Mouse (Mus musculus): ENCODE measurements around the gene Sema4c. TPM values are rescaled to one million over a fixed set of nuclear protein-coding genes. Genes with fewer than 3 reads are reported as not detected.
"Not testable (repeated sequence)": the region's sequence is repeated elsewhere in the genome, so short reads cannot be mapped to it uniquely, and the experiment has no call there.

Sema4c gene
- polyA plus RNA-seq, 1 experiment: 16.8 TPM

DNA sequence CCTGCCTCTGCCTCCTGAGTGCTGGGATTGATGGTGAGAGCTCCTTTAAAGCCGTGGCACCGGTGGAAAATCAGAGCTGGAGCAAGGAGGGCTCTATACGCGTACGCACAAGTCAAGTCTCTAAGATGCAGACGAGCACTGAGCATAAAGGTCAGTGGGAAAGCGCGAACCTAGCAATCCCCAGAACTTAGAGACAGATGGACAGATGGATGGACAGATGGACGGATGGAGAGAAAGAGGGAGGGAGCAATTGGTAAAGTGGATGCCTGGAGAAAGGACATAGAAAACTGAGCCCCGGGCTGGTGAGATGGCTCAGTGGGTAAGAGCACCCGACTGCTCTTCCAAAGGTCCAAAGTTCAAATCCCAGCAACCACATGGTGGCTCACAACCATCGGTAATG, 17.3 kb downstream of the Sema4c start:
- Histone ChIP-seq H3K4me3 (ENCODE audit: control insufficient read depth, insufficient read depth, low read length) (no peak overlapping the region), H3K27me3 (ENCODE audit: control insufficient read depth, insufficient read depth, low read length) (no peaks in the 10 kb centered on the region), H3K4me1 (replicated peaks; ENCODE audit: control insufficient read depth, insufficient read depth, low read length) (peaks cover 5% of the 10 kb centered on the region), H3K27ac (ENCODE audit: control insufficient read depth, insufficient read depth, low read length) (no peak overlapping the region), H3K36me3 (ENCODE audit: control insufficient read depth, insufficient read depth, low read length) (peaks cover 17% of the 10 kb centered on the region; the same call in 1 of the 2 replicates)
- TF ChIP-seq CTCF (IDR thresholded peaks at IDR 0.05; ENCODE audit: borderline replicate concordance, control insufficient read depth, extremely low read depth, insufficient read depth, low read length, poor library complexity) (no peak), POLR2A (IDR thresholded peaks at IDR 0.05; ENCODE audit: control insufficient read depth, extremely low read depth, insufficient read depth, low read length, poor library complexity) (no peak)
- WGBS: 99% methylated on average over 12 of the region's 12 CpGs
- no peak for DNase-seq

DNA sequence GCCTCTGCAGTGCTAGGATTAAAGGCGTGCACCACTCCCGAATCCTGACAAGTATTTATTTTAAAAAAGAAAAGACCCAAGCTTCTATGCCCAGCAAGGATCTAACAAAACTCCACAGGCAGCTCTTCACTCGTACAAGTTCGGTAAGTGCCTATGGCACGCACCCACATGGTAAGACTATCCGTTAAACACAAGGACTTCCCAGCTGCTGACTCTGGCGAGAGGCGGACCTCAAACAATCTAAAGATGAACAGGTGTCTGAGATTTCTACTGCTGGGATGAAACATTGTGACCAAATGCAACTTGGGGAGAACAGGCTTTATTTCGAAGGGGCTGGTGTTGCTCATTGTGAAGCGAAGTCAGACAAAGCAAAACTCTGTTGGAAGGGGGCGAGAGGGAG, 18.0 kb downstream of the Sema4c start:
- 94% methylated on average over 11 of the region's 11 CpGs for WGBS
- Histone ChIP-seq H3K27me3 (ENCODE audit: control insufficient read depth, insufficient read depth, low read length) (no peaks in the 10 kb centered on the region), H3K36me3 (ENCODE audit: control insufficient read depth, insufficient read depth, low read length) (peaks cover 17% of the 10 kb centered on the region; the same call in 1 of the 2 replicates), H3K4me1 (replicated peaks; ENCODE audit: control insufficient read depth, insufficient read depth, low read length) (no peaks in the 10 kb centered on the region), H3K4me3 (ENCODE audit: control insufficient read depth, insufficient read depth, low read length) (no peak overlapping the region), H3K27ac (ENCODE audit: control insufficient read depth, insufficient read depth, low read length) (no peak overlapping the region)
- DNase-seq: no peak
- TF ChIP-seq CTCF (IDR thresholded peaks at IDR 0.05; ENCODE audit: borderline replicate concordance, control insufficient read depth, extremely low read depth, insufficient read depth, low read length, poor library complexity) (no peak), POLR2A (IDR thresholded peaks at IDR 0.05; ENCODE audit: control insufficient read depth, extremely low read depth, insufficient read depth, low read length, poor library complexity) (no peak)

DNA sequence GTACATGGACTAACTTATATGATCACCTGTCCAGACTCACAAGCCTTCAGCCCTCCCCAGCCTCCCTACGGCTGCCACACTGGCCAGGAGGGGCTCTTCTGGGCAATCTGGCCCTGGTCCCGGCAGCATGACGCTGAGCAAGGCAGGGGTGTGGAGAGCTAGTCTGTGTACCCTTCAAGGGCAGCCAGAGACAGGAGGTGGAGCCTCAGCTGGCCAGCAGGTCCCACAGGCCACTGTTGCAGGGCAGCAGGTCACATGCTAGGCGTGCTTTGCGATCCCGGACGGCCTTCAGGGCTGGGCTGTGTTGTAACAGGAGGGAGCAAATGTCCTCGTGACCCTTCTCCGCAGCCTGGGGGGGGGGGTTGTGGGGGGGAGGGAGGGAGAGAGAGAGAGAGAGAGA, 19.0 kb downstream of the Sema4c start, which contains the start of gene Gm42417:
Gene Gm42417, minus strand, starts transcription at position 244 of the 400 bp plus-strand sequence.
- no peak for DNase-seq
- peaks cover 17% of the 10 kb centered on the region; the same call in 1 of the 2 replicates for H3K36me3 ChIP-seq (ENCODE audit: control insufficient read depth, insufficient read depth, low read length)
- WGBS: 89% methylated on average over 9 of the region's 9 CpGs

GRCm38 (mm10) chr1:36538727-36539126, 19.4 kb downstream of the Sema4c start:
- no peak overlapping the region for H3K27ac ChIP-seq (ENCODE audit: control insufficient read depth, insufficient read depth, low read length)
- no peak for DNase-seq
- H3K4me1 ChIP-seq (replicated peaks; ENCODE audit: control insufficient read depth, insufficient read depth, low read length): peaks cover 10% of the 10 kb centered on the region
- H3K4me3 ChIP-seq (ENCODE audit: control insufficient read depth, insufficient read depth, low read length): no peak overlapping the region
- H3K27me3 ChIP-seq (ENCODE audit: control insufficient read depth, insufficient read depth, low read length): no peaks in the 10 kb centered on the region
- WGBS: 88% methylated on average over 4 of the region's 4 CpGs
- TF ChIP-seq CTCF (IDR thresholded peaks at IDR 0.05; ENCODE audit: borderline replicate concordance, control insufficient read depth, extremely low read depth, insufficient read depth, low read length, poor library complexity) (no peak), POLR2A (IDR thresholded peaks at IDR 0.05; ENCODE audit: control insufficient read depth, extremely low read depth, insufficient read depth, low read length, poor library complexity) (no peak)
- peaks cover 17% of the 10 kb centered on the region; the same call in 1 of the 2 replicates for H3K36me3 ChIP-seq (ENCODE audit: control insufficient read depth, insufficient read depth, low read length)

More for the DNA sequence above, 19.0 kb downstream of the Sema4c start, which contains the start of gene Gm42417:
- no peaks in the 10 kb centered on the region for H3K27me3 ChIP-seq (ENCODE audit: control insufficient read depth, insufficient read depth, low read length)
- TF ChIP-seq POLR2A (IDR thresholded peaks at IDR 0.05; ENCODE audit: control insufficient read depth, extremely low read depth, insufficient read depth, low read length, poor library complexity) (no peak), CTCF (IDR thresholded peaks at IDR 0.05; ENCODE audit: borderline replicate concordance, control insufficient read depth, extremely low read depth, insufficient read depth, low read length, poor library complexity) (no peak)
- no peak within 1 kb of the TSS for H3K4me3 ChIP-seq (ENCODE audit: control insufficient read depth, insufficient read depth, low read length)
- peaks cover 9% of the 10 kb centered on the region for H3K4me1 ChIP-seq (replicated peaks; ENCODE audit: control insufficient read depth, insufficient read depth, low read length)
- no peak within 1 kb of the TSS for H3K27ac ChIP-seq (ENCODE audit: control insufficient read depth, insufficient read depth, low read length)

GRCm38 (mm10) chr1:36536783-36537182, 21.4 kb downstream of the Sema4c start, which contains the start of gene Ankrd23:
Gene Ankrd23, minus strand, starts transcription at chr1:36536883.
- H3K4me1 ChIP-seq (replicated peaks; ENCODE audit: control insufficient read depth, insufficient read depth, low read length): peaks cover 10% of the 10 kb centered on the region
- H3K27ac ChIP-seq (ENCODE audit: control insufficient read depth, insufficient read depth, low read length): not testable (repeated sequence)

DNA sequence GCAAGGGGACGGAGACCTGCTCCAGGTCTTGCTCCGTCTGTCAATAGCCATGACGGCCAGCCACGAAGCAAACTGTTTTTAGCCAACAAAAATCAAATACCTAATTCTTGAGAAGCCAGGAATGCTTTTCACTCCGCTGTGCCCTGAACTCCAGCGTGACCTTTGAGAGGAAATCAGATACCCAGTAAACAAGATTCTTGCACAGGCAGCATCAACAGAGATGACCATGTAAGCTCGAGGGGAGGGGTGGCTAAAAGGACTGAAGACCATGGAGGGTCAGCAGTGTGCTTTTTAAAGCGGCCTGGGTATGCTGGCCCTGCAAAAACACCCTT, 21.8 kb downstream of the Sema4c start:
- Histone ChIP-seq H3K36me3 (ENCODE audit: control insufficient read depth, insufficient read depth, low read length) (peaks cover 11% of the 10 kb centered on the region; the same call in 1 of the 2 replicates), H3K4me1 (replicated peaks; ENCODE audit: control insufficient read depth, insufficient read depth, low read length) (peaks cover 10% of the 10 kb centered on the region), H3K27ac (ENCODE audit: control insufficient read depth, insufficient read depth, low read length) (no peak overlapping the region), H3K27me3 (ENCODE audit: control insufficient read depth, insufficient read depth, low read length) (no peaks in the 10 kb centered on the region), H3K4me3 (ENCODE audit: control insufficient read depth, insufficient read depth, low read length) (no peak overlapping the region)
- TF ChIP-seq POLR2A (IDR thresholded peaks at IDR 0.05; ENCODE audit: control insufficient read depth, extremely low read depth, insufficient read depth, low read length, poor library complexity): no peak
- TF ChIP-seq CTCF (IDR thresholded peaks at IDR 0.05; ENCODE audit: borderline replicate concordance, control insufficient read depth, extremely low read depth, insufficient read depth, low read length, poor library complexity): no peak
- WGBS: 95% methylated on average over 8 of the region's 8 CpGs
- DNase-seq: no peak

More at GRCm38 (mm10) chr1:36536783-36537182, 21.4 kb downstream of the Sema4c start, which contains the start of gene Ankrd23:
- H3K4me3 ChIP-seq (ENCODE audit: control insufficient read depth, insufficient read depth, low read length); DNase-seq; H3K27me3 ChIP-seq (ENCODE audit: control insufficient read depth, insufficient read depth, low read length): not testable (repeated sequence)
- peaks cover 15% of the 10 kb centered on the region; the same call in 1 of the 2 replicates for H3K36me3 ChIP-seq (ENCODE audit: control insufficient read depth, insufficient read depth, low read length)
- 99% methylated on average over 9 of the region's 9 CpGs for WGBS

Measured in thymus, adult 2 months (tissue).